Mouse (Mus musculus): ENCODE data around the gene Cfap69. TPM values are rescaled to one million over a fixed set of nuclear protein-coding genes. Genes with fewer than 3 reads are reported as not detected.
A peak's percentile ranks its signal among the peaks of the same experiment; 100 is the strongest.
"Not testable (repeated sequence)": the region's sequence is repeated elsewhere in the genome, so short reads cannot be mapped to it uniquely, and the experiment has no call there.

The Cfap69 gene
- polyA plus RNA-seq, 1 experiment from 2014 or later: 7.0 TPM

GRCm38 (mm10) chr5:5693541-5693955 lies 29.5 kb upstream of the Cfap69 start:
- no peaks in the 10 kb centered on the region for H3K36me3 ChIP-seq (ENCODE audit: control insufficient read depth, insufficient read depth, low read length)
- no peaks in the 10 kb centered on the region for H3K4me1 ChIP-seq (replicated peaks; ENCODE audit: control insufficient read depth, insufficient read depth, low read length)
- peak; percentile 69; the same call in 1 of the 2 replicates for ATAC-seq (replicated peaks; ENCODE audit: low FRiP score)
- peak overlapping the region; percentile 85 for H3K4me2 ChIP-seq (ENCODE audit: low read depth, low read length, severe bottlenecking)
- peak overlapping the region; percentile 84 for H3K9ac ChIP-seq (ENCODE audit: low read length)
- WGBS: under 1% methylated on average over 27 of the region's 29 CpGs
- H3K27ac ChIP-seq (ENCODE audit: low read depth, low read length): peak overlapping the region; percentile 18; the same call in 1 of the 2 replicates
- DNase-seq (ENCODE audit: low spot score): peak; percentile 68
- peak overlapping the region; percentile 72 for H3K4me3 ChIP-seq (ENCODE audit: low read depth, low read length)
- no peaks in the 10 kb centered on the region; the same call in 1 of the 2 replicates for H3K27me3 ChIP-seq (ENCODE audit: control insufficient read depth, insufficient read depth, low read length)
- no peaks in the 10 kb centered on the region for H3K9me3 ChIP-seq (ENCODE audit: control insufficient read depth, low read length)

GRCm38 (mm10) chr5:5692167-5692738 lies 28.2 kb upstream of the Cfap69 start:
- Histone ChIP-seq H3K4me2 (ENCODE audit: low read depth, low read length, severe bottlenecking) (no peak overlapping the region), H3K27me3 (ENCODE audit: control insufficient read depth, insufficient read depth, low read length) (no peaks in the 10 kb centered on the region; the same call in 1 of the 2 replicates), H3K9ac (ENCODE audit: low read length) (no peak overlapping the region), H3K4me1 (replicated peaks; ENCODE audit: control insufficient read depth, insufficient read depth, low read length) (no peaks in the 10 kb centered on the region), H3K36me3 (ENCODE audit: control insufficient read depth, insufficient read depth, low read length) (no peaks in the 10 kb centered on the region), H3K27ac (ENCODE audit: low read depth, low read length) (no peak overlapping the region), H3K9me3 (ENCODE audit: control insufficient read depth, low read length) (no peaks in the 10 kb centered on the region), H3K4me3 (ENCODE audit: low read depth, low read length) (no peak overlapping the region)
- no peak for DNase-seq (ENCODE audit: low spot score)
- WGBS: 65% methylated on average over 4 of the region's 4 CpGs
- no peak for ATAC-seq (replicated peaks; ENCODE audit: low FRiP score)

- Histone ChIP-seq H3K27me3 (ENCODE audit: control insufficient read depth, insufficient read depth, low read length) (no peaks in the 10 kb centered on the region; the same call in 1 of the 2 replicates), H3K4me2 (ENCODE audit: low read depth, low read length, severe bottlenecking) (no peak overlapping the region), H3K4me1 (replicated peaks; ENCODE audit: control insufficient read depth, insufficient read depth, low read length) (no peaks in the 10 kb centered on the region), H3K4me3 (ENCODE audit: low read depth, low read length) (no peak overlapping the region), H3K36me3 (ENCODE audit: control insufficient read depth, insufficient read depth, low read length) (no peaks in the 10 kb centered on the region), H3K9ac (ENCODE audit: low read length) (no peak overlapping the region), H3K9me3 (ENCODE audit: control insufficient read depth, low read length) (no peaks in the 10 kb centered on the region), H3K27ac (ENCODE audit: low read depth, low read length) (no peak overlapping the region)
- ATAC-seq (replicated peaks; ENCODE audit: low FRiP score): no peak
- WGBS: 80% methylated on average over 8 of the region's 8 CpGs
- no peak for DNase-seq (ENCODE audit: low spot score)
These were observed 25.0 kb upstream of the Cfap69 start for GRCm38 (mm10) chr5:5688945-5689540.

- H3K27ac ChIP-seq (ENCODE audit: low read depth, low read length): no peak overlapping the region
- no peak overlapping the region for H3K4me2 ChIP-seq (ENCODE audit: low read depth, low read length, severe bottlenecking)
- no peaks in the 10 kb centered on the region for H3K4me1 ChIP-seq (replicated peaks; ENCODE audit: control insufficient read depth, insufficient read depth, low read length)
- H3K36me3 ChIP-seq (ENCODE audit: control insufficient read depth, insufficient read depth, low read length): no peaks in the 10 kb centered on the region
- no peak overlapping the region for H3K9ac ChIP-seq (ENCODE audit: low read length)
- DNase-seq (ENCODE audit: low spot score): no peak
- no peaks in the 10 kb centered on the region; the same call in 1 of the 2 replicates for H3K27me3 ChIP-seq (ENCODE audit: control insufficient read depth, insufficient read depth, low read length)
- WGBS: 90% methylated on average over 6 of the region's 6 CpGs
- no peaks in the 10 kb centered on the region for H3K9me3 ChIP-seq (ENCODE audit: control insufficient read depth, low read length)
- H3K4me3 ChIP-seq (ENCODE audit: low read depth, low read length): no peak overlapping the region
- ATAC-seq (replicated peaks; ENCODE audit: low FRiP score): no peak
These were observed 24.2 kb upstream of the Cfap69 start for GRCm38 (mm10) chr5:5688228-5688627.

GRCm38 (mm10) chr5:5686973-5687372 lies 22.9 kb upstream of the Cfap69 start:
- Histone ChIP-seq H3K4me1 (replicated peaks; ENCODE audit: control insufficient read depth, insufficient read depth, low read length) (no peaks in the 10 kb centered on the region), H3K9ac (ENCODE audit: low read length) (no peak overlapping the region), H3K4me2 (ENCODE audit: low read depth, low read length, severe bottlenecking) (no peak overlapping the region), H3K9me3 (ENCODE audit: control insufficient read depth, low read length) (no peaks in the 10 kb centered on the region), H3K27ac (ENCODE audit: low read depth, low read length) (no peak overlapping the region), H3K36me3 (ENCODE audit: control insufficient read depth, insufficient read depth, low read length) (no peaks in the 10 kb centered on the region), H3K4me3 (ENCODE audit: low read depth, low read length) (no peak overlapping the region), H3K27me3 (ENCODE audit: control insufficient read depth, insufficient read depth, low read length) (no peaks in the 10 kb centered on the region)
- DNase-seq (ENCODE audit: low spot score) (no peak), ATAC-seq (replicated peaks; ENCODE audit: low FRiP score) (0 out of 2 replicates have a peak, but pooled peaks have one; percentile 18)
- WGBS: 20% methylated on average over 1 of the region's 1 CpGs

GRCm38 (mm10) chr5:5684946-5685345 lies 20.9 kb upstream of the Cfap69 start:
- not testable (repeated sequence) for H3K27ac ChIP-seq (ENCODE audit: low read depth, low read length)

GRCm38 (mm10) chr5:5683292-5683691 lies 19.3 kb upstream of the Cfap69 start:
- no peak for DNase-seq (ENCODE audit: low spot score)
- no peak for ATAC-seq (replicated peaks; ENCODE audit: low FRiP score)
- no peak overlapping the region for H3K9ac ChIP-seq (ENCODE audit: low read length)
- no peaks in the 10 kb centered on the region for H3K27me3 ChIP-seq (ENCODE audit: control insufficient read depth, insufficient read depth, low read length)
- 78% methylated on average over 4 of the region's 4 CpGs for WGBS
- no peaks in the 10 kb centered on the region for H3K36me3 ChIP-seq (ENCODE audit: control insufficient read depth, insufficient read depth, low read length)
- H3K4me2 ChIP-seq (ENCODE audit: low read depth, low read length, severe bottlenecking): no peak overlapping the region
- H3K4me3 ChIP-seq (ENCODE audit: low read depth, low read length): no peak overlapping the region
- H3K9me3 ChIP-seq (ENCODE audit: control insufficient read depth, low read length): no peaks in the 10 kb centered on the region
- no peak overlapping the region for H3K27ac ChIP-seq (ENCODE audit: low read depth, low read length)
- no peaks in the 10 kb centered on the region for H3K4me1 ChIP-seq (replicated peaks; ENCODE audit: control insufficient read depth, insufficient read depth, low read length)

More at GRCm38 (mm10) chr5:5684946-5685345, 20.9 kb upstream of the Cfap69 start:
- not testable (repeated sequence) for H3K4me1 ChIP-seq (replicated peaks; ENCODE audit: control insufficient read depth, insufficient read depth, low read length); H3K4me3 ChIP-seq (ENCODE audit: low read depth, low read length); H3K9ac ChIP-seq (ENCODE audit: low read length); ATAC-seq (replicated peaks; ENCODE audit: low FRiP score); DNase-seq (ENCODE audit: low spot score); H3K27me3 ChIP-seq (ENCODE audit: control insufficient read depth, insufficient read depth, low read length); H3K9me3 ChIP-seq (ENCODE audit: control insufficient read depth, low read length); H3K4me2 ChIP-seq (ENCODE audit: low read depth, low read length, severe bottlenecking); H3K36me3 ChIP-seq (ENCODE audit: control insufficient read depth, insufficient read depth, low read length)
- 82% methylated on average over 2 of the region's 2 CpGs for WGBS

GRCm38 (mm10) chr5:5679459-5679858 lies 15.4 kb upstream of the Cfap69 start:
- Histone ChIP-seq H3K4me1 (replicated peaks; ENCODE audit: control insufficient read depth, insufficient read depth, low read length) (no peaks in the 10 kb centered on the region), H3K4me3 (ENCODE audit: low read depth, low read length) (no peak overlapping the region), H3K4me2 (ENCODE audit: low read depth, low read length, severe bottlenecking) (no peak overlapping the region), H3K9ac (ENCODE audit: low read length) (no peak overlapping the region), H3K27ac (ENCODE audit: low read depth, low read length) (no peak overlapping the region), H3K36me3 (ENCODE audit: control insufficient read depth, insufficient read depth, low read length) (no peaks in the 10 kb centered on the region), H3K9me3 (ENCODE audit: control insufficient read depth, low read length) (no peaks in the 10 kb centered on the region), H3K27me3 (ENCODE audit: control insufficient read depth, insufficient read depth, low read length) (no peaks in the 10 kb centered on the region)
- no peak for ATAC-seq (replicated peaks; ENCODE audit: low FRiP score)
- DNase-seq (ENCODE audit: low spot score): no peak

GRCm38 (mm10) chr5:5676082-5676481 lies 12.0 kb upstream of the Cfap69 start:
- ATAC-seq (replicated peaks; ENCODE audit: low FRiP score) (no peak), DNase-seq (ENCODE audit: low spot score) (no peak)
- H3K4me3 ChIP-seq (ENCODE audit: low read depth, low read length): no peak overlapping the region
- WGBS: 93% methylated on average over 3 of the region's 3 CpGs
- H3K27ac ChIP-seq (ENCODE audit: low read depth, low read length): no peak overlapping the region
- no peaks in the 10 kb centered on the region for H3K9me3 ChIP-seq (ENCODE audit: control insufficient read depth, low read length)
- H3K9ac ChIP-seq (ENCODE audit: low read length): no peak overlapping the region
- no peak overlapping the region for H3K4me2 ChIP-seq (ENCODE audit: low read depth, low read length, severe bottlenecking)
- no peaks in the 10 kb centered on the region for H3K4me1 ChIP-seq (replicated peaks; ENCODE audit: control insufficient read depth, insufficient read depth, low read length)
- no peaks in the 10 kb centered on the region for H3K27me3 ChIP-seq (ENCODE audit: control insufficient read depth, insufficient read depth, low read length)
- H3K36me3 ChIP-seq (ENCODE audit: control insufficient read depth, insufficient read depth, low read length): no peaks in the 10 kb centered on the region
